Comparison of ENCODE assay signal across 14 mouse cellular contexts in genomic region chr4:9016504-9017040, GRCm38 (mm10).
DNase-seq lines count a peak whose midpoint lies in the region; ATAC-seq lines count a peak whose summit lies in the region.
"Had no signal": no experiment of that assay in that cellular context is flagged by ENCODE, and none has a peak within 500 bp of the region (broad histone marks: within the 10 kb centered on the region; RNA-seq: fewer than 3 reads in every experiment).

No protein-coding gene starts in this region.

- H3K4me1 ChIP-seq in heart, embryonic 16.5 days (ENCODE audit: control insufficient read depth, insufficient read depth, low read length), result peaks cover 18% of the 10 kb centered on the region
- peaks cover 36% of the 10 kb centered on the region for H3K4me1 ChIP-seq in midbrain, embryonic 10.5 days

- no peak overlapping the region for H3K9ac ChIP-seq in heart, embryonic 16.5 days (ENCODE audit: low read length)
- H3K9ac ChIP-seq: embryonic facial prominence, embryonic 15.5 days; lung, embryonic 14.5 days had no signal

- peak overlapping the region; percentile 67; the same call in 1 of the 2 replicates for H3K27ac ChIP-seq in heart, embryonic 16.5 days (ENCODE audit: low read length)
- H3K27ac ChIP-seq in midbrain, embryonic 10.5 days (replicated peaks), result peak overlapping the region; percentile 78; the same call in 1 of the 2 replicates
- H3K27ac ChIP-seq: embryonic facial prominence, embryonic 15.5 days had no signal

- no peak overlapping the region for H3K4me3 ChIP-seq in heart, embryonic 16.5 days (ENCODE audit: low read length)
- H3K4me3 ChIP-seq in midbrain, embryonic 10.5 days, result no peak overlapping the region
- H3K4me3 ChIP-seq: embryonic facial prominence, embryonic 15.5 days; limb, embryonic 10.5 days had no signal

- H3K4me2 ChIP-seq in heart, embryonic 16.5 days (ENCODE audit: low read depth, low read length), result no peak overlapping the region
- H3K4me2 ChIP-seq: embryonic facial prominence, embryonic 15.5 days; lung, embryonic 14.5 days had no signal

- no peaks in the 10 kb centered on the region for H3K36me3 ChIP-seq in heart, embryonic 16.5 days (ENCODE audit: control insufficient read depth, insufficient read depth)
- H3K36me3 ChIP-seq in midbrain, embryonic 10.5 days, result no peaks in the 10 kb centered on the region
- H3K36me3 ChIP-seq: embryonic facial prominence, embryonic 15.5 days; limb, embryonic 10.5 days had no signal

- ATAC-seq in cerebellum, adult (ENCODE audit: insufficient number of reproducible peaks, low FRiP score, low TSS enrichment), result no peak
- no peak for ATAC-seq in heart, embryonic 16.5 days (replicated peaks; ENCODE audit: extremely low read depth, insufficient read depth, low FRiP score)
- no peak for ATAC-seq in erythroblast, adult 5-6 weeks (replicated peaks; ENCODE audit: low FRiP score, poor library complexity, severe bottlenecking)
- ATAC-seq: activated CD4-positive, CD25-positive, alpha-beta regulatory T cell, adult 4 months had no signal

- H3K27me3 ChIP-seq in heart, embryonic 16.5 days (ENCODE audit: control insufficient read depth, insufficient read depth, low read length), result no peaks in the 10 kb centered on the region
- H3K27me3 ChIP-seq in midbrain, embryonic 10.5 days (ENCODE audit: low read depth, poor library complexity, severe bottlenecking), result peaks cover 8% of the 10 kb centered on the region; the same call in 1 of the 2 replicates

- WGBS in heart, embryonic 16.5 days, result 53% methylated on average over 9 of the region's 9 CpGs
- WGBS in midbrain, embryonic 10.5 days, result 74% methylated on average over 9 of the region's 9 CpGs

- H3K9me3 ChIP-seq in heart, embryonic 16.5 days (replicated peaks; ENCODE audit: control insufficient read depth, low read length), result no peaks in the 10 kb centered on the region
- H3K9me3 ChIP-seq in midbrain, embryonic 10.5 days (replicated peaks), result no peaks in the 10 kb centered on the region
- H3K9me3 ChIP-seq: embryonic facial prominence, embryonic 15.5 days; limb, embryonic 10.5 days had no signal

- DNase-seq in cerebellum, adult 11-12 months, result peak; percentile 48
- DNase-seq in heart, adult 9 months (ENCODE audit: low spot score in 2 of 2), result no peak
- DNase-seq in cerebellum, adult 9-10 months, result peak; percentile 53
- DNase-seq in midbrain, embryonic 10.5 days (ENCODE audit: low spot score), result no peak
- DNase-seq in frontal cortex, postnatal 36 days (ENCODE audit: low spot score in 2 of 2), result no peak
- DNase-seq: gastrocnemius, postnatal 10 days; spleen, adult 18-20 months had no signal

Comparison
In these comparisons a context has a peak if more than half of its experiments do, and no peak if none do; other contexts are left out.
1. DNase-seq: peak in cerebellum, adult 11-12 months (single experiment) and cerebellum, adult 9-10 months (single experiment); none in heart, adult 9 months (0 of 2), midbrain, embryonic 10.5 days (single experiment) and frontal cortex, postnatal 36 days (0 of 2).